In the genomic region with DNA sequence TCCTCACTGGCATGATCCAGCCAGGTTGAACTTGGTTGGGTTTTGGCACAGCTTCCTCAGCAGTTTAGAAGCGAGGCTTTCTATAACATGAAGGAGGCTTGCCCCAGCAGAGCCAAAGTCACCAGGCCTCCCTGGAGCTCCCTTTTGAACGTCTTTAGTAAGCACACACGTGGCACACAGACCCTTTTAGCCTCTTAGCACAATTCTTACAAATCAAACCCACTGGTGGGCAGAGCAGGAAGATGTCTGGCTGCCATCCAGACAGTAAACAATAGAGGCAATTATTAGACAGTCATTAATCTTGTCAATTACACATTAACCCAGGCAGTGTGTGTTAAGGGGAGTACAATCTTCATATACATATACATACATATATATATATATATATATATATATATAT, we compare ENCODE assay signal across 16 mouse cellular contexts.
DNase-seq lines count a peak whose midpoint lies in the region; ATAC-seq and TF ChIP-seq lines count a peak whose summit lies in the region.
"Had no signal": no experiment of that assay in that cellular context is flagged by ENCODE, and none has a peak within 500 bp of the region (broad histone marks: within the 10 kb centered on the region; RNA-seq: fewer than 3 reads in every experiment).

No protein-coding gene starts in this region.

- no peaks in the 10 kb centered on the region for H3K36me3 ChIP-seq in forebrain, embryonic 16.5 days (ENCODE audit: control insufficient read depth, insufficient read depth)
- no peaks in the 10 kb centered on the region for H3K36me3 ChIP-seq in forebrain, embryonic 15.5 days
- H3K36me3 ChIP-seq in kidney, adult 2 months (ENCODE audit: control insufficient read depth, insufficient read depth, low read length): no peaks in the 10 kb centered on the region
- H3K36me3 ChIP-seq in embryonic facial prominence, embryonic 10.5 days (replicated peaks): no peaks in the 10 kb centered on the region
- H3K36me3 ChIP-seq in small intestine, adult 2 months (ENCODE audit: control insufficient read depth, insufficient read depth, low read length): no peaks in the 10 kb centered on the region
- H3K36me3 ChIP-seq: embryonic facial prominence, embryonic 15.5 days; limb, embryonic 12.5 days had no signal

- H3K4me3 ChIP-seq in forebrain, embryonic 16.5 days (replicated peaks; ENCODE audit: low read length): no peak overlapping the region
- H3K4me3 ChIP-seq in forebrain, embryonic 15.5 days: no peak overlapping the region
- no peak overlapping the region for H3K4me3 ChIP-seq in kidney, adult 2 months (ENCODE audit: insufficient read depth, low read depth, low read length)
- H3K4me3 ChIP-seq in embryonic facial prominence, embryonic 10.5 days: no peak overlapping the region
- no peak overlapping the region for H3K4me3 ChIP-seq in small intestine, adult 2 months (ENCODE audit: low read depth, low read length)
- H3K4me3 ChIP-seq: embryonic facial prominence, embryonic 15.5 days; limb, embryonic 12.5 days; myocyte had no signal

- DNase-seq in kidney, adult 2 months: peak; percentile 64
- DNase-seq in kidney, postnatal 25 days: no peak
- no peak for DNase-seq in embryonic facial prominence, embryonic 10.5 days (ENCODE audit: low spot score)
- no peak for DNase-seq in ovary, postnatal 10 days (ENCODE audit: low spot score)
- DNase-seq in spleen, postnatal 10 days (ENCODE audit: low spot score in 2 of 2): no peak
- DNase-seq: cerebellum, adult 18-20 months; heart, postnatal 36 days; right cerebral cortex, postnatal 25 days; thymus, postnatal 14 days had no signal

- H3K9ac ChIP-seq in forebrain, embryonic 16.5 days (replicated peaks; ENCODE audit: low read depth, low read length): no peak overlapping the region
- H3K9ac ChIP-seq in forebrain, embryonic 15.5 days (replicated peaks): no peak overlapping the region
- H3K9ac ChIP-seq: embryonic facial prominence, embryonic 15.5 days; limb, embryonic 12.5 days had no signal

- H3K4me2 ChIP-seq in forebrain, embryonic 16.5 days (ENCODE audit: low read length): no peak overlapping the region
- H3K4me2 ChIP-seq in forebrain, embryonic 15.5 days (replicated peaks): no peak overlapping the region
- H3K4me2 ChIP-seq: embryonic facial prominence, embryonic 15.5 days; limb, embryonic 12.5 days had no signal

- 10% methylated on average over 3 of the region's 3 CpGs for WGBS in forebrain, embryonic 16.5 days
- 7% methylated on average over 3 of the region's 3 CpGs for WGBS in forebrain, embryonic 15.5 days
- WGBS in kidney, adult 2 months: 35% methylated on average over 3 of the region's 3 CpGs
- WGBS in embryonic facial prominence, embryonic 10.5 days: 54% methylated on average over 3 of the region's 3 CpGs
- WGBS in small intestine, adult 2 months: 18% methylated on average over 3 of the region's 3 CpGs

- TF ChIP-seq POLR2A in kidney, adult 2 months (IDR thresholded peaks at IDR 0.05; ENCODE audit: low read depth, low read length): no peak
- no peak for TF ChIP-seq POLR2A in small intestine, adult 2 months (IDR thresholded peaks at IDR 0.05; ENCODE audit: low read depth, low read length)

- 0 out of 2 replicates have a peak, but pooled peaks have one; percentile 36 for ATAC-seq in forebrain, embryonic 16.5 days
- ATAC-seq in forebrain, embryonic 15.5 days (replicated peaks): no peak
- ATAC-seq: Patski had no signal

- no peak overlapping the region for H3K27ac ChIP-seq in forebrain, embryonic 16.5 days (ENCODE audit: low read length)
- H3K27ac ChIP-seq in forebrain, embryonic 15.5 days (replicated peaks): no peak overlapping the region
- H3K27ac ChIP-seq in kidney, adult 2 months (ENCODE audit: insufficient read depth, low read depth, low read length): peak overlapping the region; percentile 91
- 0 out of 2 replicates have a peak overlapping the region, but pooled peaks have one; percentile 10 for H3K27ac ChIP-seq in embryonic facial prominence, embryonic 10.5 days (replicated peaks)
- H3K27ac ChIP-seq in small intestine, adult 2 months (ENCODE audit: insufficient read depth, low read depth, low read length): peak overlapping the region; percentile 28; the same call in 1 of the 2 replicates
- H3K27ac ChIP-seq: embryonic facial prominence, embryonic 15.5 days had no signal

- no peak for TF ChIP-seq CTCF in kidney, adult 2 months (conservative IDR thresholded peaks at IDR 0.05; ENCODE audit: insufficient read depth, insufficient read length, low read depth, low read length)
- no peak for TF ChIP-seq CTCF in small intestine, adult 2 months (IDR thresholded peaks at IDR 0.05; ENCODE audit: extremely low read depth, insufficient read length, insufficient replicate concordance, low read depth, low read length)

- H3K4me1 ChIP-seq in forebrain, embryonic 16.5 days (replicated peaks; ENCODE audit: control insufficient read depth, insufficient read depth, low read length): no peaks in the 10 kb centered on the region
- peaks cover 6% of the 10 kb centered on the region for H3K4me1 ChIP-seq in forebrain, embryonic 15.5 days
- H3K4me1 ChIP-seq in kidney, adult 2 months (ENCODE audit: control insufficient read depth, insufficient read depth, low read length): peaks cover 31% of the 10 kb centered on the region
- peaks cover 37% of the 10 kb centered on the region for H3K4me1 ChIP-seq in embryonic facial prominence, embryonic 10.5 days
- H3K4me1 ChIP-seq in small intestine, adult 2 months (ENCODE audit: control insufficient read depth, insufficient read depth, insufficient read length, low read length): peaks cover 20% of the 10 kb centered on the region; the same call in 1 of the 2 replicates
- H3K4me1 ChIP-seq: embryonic facial prominence, embryonic 15.5 days had no signal

- no peaks in the 10 kb centered on the region for H3K27me3 ChIP-seq in forebrain, embryonic 16.5 days (replicated peaks; ENCODE audit: control insufficient read depth, insufficient read depth, low read length)
- H3K27me3 ChIP-seq in forebrain, embryonic 15.5 days: no peaks in the 10 kb centered on the region
- no peaks in the 10 kb centered on the region for H3K27me3 ChIP-seq in kidney, adult 2 months (replicated peaks; ENCODE audit: control insufficient read depth, insufficient read depth, low read length)
- H3K27me3 ChIP-seq in embryonic facial prominence, embryonic 10.5 days (replicated peaks; ENCODE audit: low read depth, poor library complexity, severe bottlenecking): no peaks in the 10 kb centered on the region
- no peaks in the 10 kb centered on the region for H3K27me3 ChIP-seq in small intestine, adult 2 months (ENCODE audit: control insufficient read depth, insufficient read depth, low read length)
- H3K27me3 ChIP-seq: embryonic facial prominence, embryonic 15.5 days; limb, embryonic 12.5 days; Patski had no signal

- no peaks in the 10 kb centered on the region for H3K9me3 ChIP-seq in forebrain, embryonic 16.5 days (ENCODE audit: control insufficient read depth, low read length)
- no peaks in the 10 kb centered on the region for H3K9me3 ChIP-seq in forebrain, embryonic 15.5 days
- no peaks in the 10 kb centered on the region for H3K9me3 ChIP-seq in embryonic facial prominence, embryonic 10.5 days
- H3K9me3 ChIP-seq: embryonic facial prominence, embryonic 15.5 days; limb, embryonic 12.5 days had no signal

Comparison
In these comparisons a context has a peak if more than half of its experiments do, and no peak if none do; other contexts are left out.
1. H3K27ac ChIP-seq: peak in kidney, adult 2 months (single experiment), embryonic facial prominence, embryonic 10.5 days (single experiment) and small intestine, adult 2 months (single experiment); none in forebrain, embryonic 16.5 days (single experiment) and forebrain, embryonic 15.5 days (single experiment).